Mouse (Mus musculus): ENCODE results near the gene Hoxc8.

Hoxc8 gene

GRCm38 (mm10) chr15:102965003-102965891, 25.2 kb upstream of the Hoxc8 start:
- no peak for DNase-seq

- DNase-seq: no peak
These were observed 24.3 kb upstream of the Hoxc8 start for GRCm38 (mm10) chr15:102965892-102966775.

- DNase-seq: no peak
These were observed 23.6 kb upstream of the Hoxc8 start, which contains the start of gene Hoxc10 for GRCm38 (mm10) chr15:102966776-102967311. Hoxc10 (plus strand) TSS chr15:102966796.

DNA sequence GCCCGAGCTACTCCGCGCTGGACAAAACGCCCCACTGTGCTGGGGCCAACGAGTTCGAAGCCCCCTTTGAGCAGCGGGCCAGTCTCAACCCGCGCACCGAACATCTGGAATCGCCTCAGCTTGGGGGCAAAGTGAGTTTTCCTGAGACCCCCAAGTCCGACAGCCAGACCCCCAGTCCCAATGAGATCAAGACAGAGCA, 23.2 kb upstream of the Hoxc8 start, which contains the start of gene Hoxc5:
TSS of gene Hoxc5 (plus strand) at position 132 of the 199 bp plus-strand sequence.
- no peak for DNase-seq

DNA sequence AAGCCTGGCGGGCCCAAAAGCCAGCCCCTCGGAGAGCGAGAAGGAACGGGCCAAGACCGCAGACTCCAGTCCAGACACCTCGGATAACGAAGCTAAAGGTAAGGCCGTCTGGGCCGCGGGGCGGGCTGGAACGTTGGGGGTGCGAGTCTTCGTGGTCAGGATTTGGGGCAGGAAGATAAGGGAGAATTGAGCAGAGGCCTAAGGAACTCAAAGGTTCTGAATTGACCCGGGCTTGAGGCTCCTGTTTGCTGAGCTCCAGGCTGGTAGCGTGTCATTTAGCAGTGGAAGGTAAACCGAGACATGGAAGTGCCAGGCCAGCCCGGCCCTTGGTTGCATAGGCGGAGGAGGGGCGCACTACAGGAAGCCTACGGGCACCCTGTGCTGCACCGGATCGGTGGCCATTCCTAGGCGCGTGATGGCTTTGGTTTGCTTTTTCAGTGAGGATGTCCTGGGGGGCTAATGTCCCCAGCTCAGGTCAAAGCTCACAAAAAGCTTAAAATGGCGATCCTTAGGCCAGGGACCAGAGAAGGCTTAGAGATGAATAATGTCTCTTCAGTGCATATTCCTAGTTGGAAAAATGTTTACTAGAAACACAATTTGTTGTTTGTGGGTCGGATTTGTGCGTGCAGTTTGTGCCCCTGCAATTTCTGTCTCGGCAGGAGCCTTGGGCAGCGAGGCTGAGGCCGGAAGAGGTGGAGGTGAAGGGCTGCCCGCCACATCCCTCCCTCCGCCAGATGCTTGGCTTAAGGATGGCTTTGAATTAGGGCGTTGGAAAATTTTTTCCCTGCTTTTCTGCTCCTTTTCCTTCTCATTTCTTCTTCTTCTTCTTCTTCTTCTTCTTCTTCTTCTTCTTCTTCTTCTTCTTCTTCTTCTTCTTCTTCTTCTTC, 22.7 kb upstream of the Hoxc8 start:
- no peak for DNase-seq

GRCm38 (mm10) chr15:102969296-102969695, 21.1 kb upstream of the Hoxc8 start:
- no peak for DNase-seq

- DNase-seq: no peak
These were observed 19.7 kb upstream of the Hoxc8 start for GRCm38 (mm10) chr15:102970740-102971139.

GRCm38 (mm10) chr15:102972254-102972653, 18.2 kb upstream of the Hoxc8 start:
- DNase-seq: no peak

DNA sequence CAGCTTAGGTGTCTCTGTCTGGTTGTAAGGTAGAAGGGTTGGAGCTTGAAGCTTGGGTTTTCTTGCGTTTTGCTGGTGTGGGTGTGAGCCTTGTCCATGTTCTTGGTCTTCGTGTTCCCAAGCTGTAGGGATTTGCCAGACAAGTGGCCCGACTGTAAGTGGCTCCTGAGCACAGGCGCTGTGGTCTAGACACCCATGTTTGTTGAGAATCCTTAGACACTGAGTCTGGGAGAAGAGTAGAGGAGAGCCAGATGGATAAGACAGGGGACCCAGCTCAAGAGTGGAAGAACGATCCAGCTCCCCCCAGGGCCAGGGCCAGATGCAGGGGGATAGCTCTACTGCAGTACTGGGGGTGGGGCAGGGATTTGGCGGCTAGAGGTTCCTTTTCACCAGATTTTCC, 17.7 kb upstream of the Hoxc8 start:
- DNase-seq: no peak

DNA sequence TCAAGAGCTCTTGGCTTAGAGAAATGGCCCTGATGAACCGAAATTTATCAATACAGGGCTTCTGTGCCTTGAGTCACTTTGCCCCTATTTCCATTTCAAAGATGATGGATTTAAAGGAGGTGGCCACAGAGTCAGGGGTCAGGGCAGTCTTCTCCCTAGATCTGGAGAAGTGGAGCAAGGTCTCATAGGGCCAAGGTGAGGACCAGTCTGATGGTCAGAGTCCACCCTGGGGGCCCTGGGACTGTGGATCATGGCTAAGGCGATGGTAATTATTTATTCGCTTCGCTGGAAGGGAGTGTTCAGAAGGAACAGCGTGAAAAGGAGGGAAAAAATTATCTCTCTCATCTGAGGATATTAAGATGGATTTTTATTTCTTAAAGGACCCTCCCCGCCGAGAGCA, 15.4 kb upstream of the Hoxc8 start:
- DNase-seq: no peak

DNA sequence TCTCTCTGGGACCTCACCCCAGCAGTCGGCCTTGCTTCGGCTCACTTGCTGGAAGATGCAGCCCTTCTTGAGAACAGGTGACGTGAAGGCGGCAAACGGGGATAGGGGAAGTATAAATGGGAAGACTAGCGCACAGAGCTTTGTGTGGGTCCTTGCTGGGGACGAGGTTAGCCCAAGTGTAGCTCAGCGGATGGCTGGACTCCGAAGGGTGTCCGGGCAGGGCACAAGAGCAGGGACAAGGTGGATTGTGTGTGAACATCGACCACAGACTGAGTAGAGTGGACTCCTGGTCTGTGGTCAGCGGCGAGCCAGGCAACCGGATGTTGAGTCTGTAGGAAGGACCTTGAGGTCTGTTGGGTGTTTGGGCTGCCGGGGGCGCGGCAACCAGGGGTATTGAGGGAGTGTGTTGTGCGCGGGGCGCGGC, 14.7 kb upstream of the Hoxc8 start:
- no peak for DNase-seq

DNA sequence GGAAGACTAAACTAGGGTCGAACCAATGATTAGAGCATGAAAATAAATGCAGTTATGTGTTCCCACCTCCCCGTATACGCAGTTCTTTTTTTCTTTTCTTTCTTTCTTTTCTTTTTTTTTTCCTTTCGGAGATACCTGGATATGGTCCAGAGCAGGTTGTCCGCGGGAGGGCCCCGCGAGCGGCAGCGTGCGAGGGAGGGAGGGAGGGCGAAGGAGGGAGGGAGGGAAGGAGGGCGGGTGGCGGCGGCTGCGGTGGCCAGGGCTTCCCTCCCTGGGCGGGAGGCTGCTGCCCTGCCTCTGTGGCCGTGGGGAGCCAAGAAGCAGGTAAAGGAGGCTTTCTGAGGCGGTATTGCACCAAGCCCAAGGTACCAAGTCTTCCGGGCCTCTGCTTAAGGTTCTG, 14.2 kb upstream of the Hoxc8 start, which contains the start of gene Hoxc9:
TSS of gene Hoxc9 (plus strand) at position 269 of the 400 bp plus-strand sequence.
- no peak for DNase-seq

- DNase-seq: no peak
These were observed 13.6 kb upstream of the Hoxc8 start for GRCm38 (mm10) chr15:102976631-102977422.

- no peak for DNase-seq
These were observed 12.9 kb upstream of the Hoxc8 start for GRCm38 (mm10) chr15:102977423-102977974.

DNA sequence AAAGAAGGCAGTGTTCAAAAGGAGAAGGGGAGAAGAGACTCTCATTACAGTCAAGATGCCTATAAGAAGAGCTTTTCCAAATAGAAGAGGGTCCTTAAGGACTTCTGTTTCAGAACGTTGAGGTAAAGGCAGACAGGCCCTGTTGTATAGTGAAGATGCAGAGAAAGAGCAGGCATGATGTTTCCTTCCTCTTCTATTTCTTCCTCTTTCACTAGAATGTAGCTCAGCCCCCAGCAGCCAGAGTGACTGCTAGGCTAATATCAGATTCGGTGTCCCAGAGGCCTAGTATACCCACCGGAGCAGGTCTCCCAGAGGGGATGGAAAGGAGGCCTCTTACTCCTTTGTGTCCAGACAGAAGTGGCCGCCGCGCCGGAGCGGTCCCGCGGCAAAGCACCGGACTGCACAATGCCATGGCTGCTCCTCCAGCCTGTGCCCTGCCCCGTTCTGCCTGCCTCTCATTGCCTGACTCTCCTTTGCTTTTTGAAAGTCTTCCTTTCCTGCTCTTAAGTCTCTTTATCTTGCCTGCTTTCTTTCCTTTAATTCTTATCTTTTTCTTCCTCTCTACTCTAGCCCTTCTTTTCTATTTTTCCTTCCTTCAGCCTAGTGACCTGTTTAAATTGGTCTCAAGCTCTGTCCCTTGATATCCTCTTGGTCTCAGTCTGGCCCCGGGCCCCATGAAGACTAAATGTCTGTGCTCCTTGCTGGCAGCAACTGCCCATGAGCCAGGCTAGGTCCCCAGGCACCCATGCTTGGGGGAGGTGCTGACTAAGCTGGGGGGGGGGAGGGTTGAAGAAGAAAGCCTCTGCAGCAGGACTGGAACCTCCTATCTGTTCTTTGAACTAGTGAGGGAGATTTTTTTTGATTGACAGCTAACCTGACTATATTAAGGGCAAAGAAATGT, 11.5 kb upstream of the Hoxc8 start:
- DNase-seq: no peak

DNA sequence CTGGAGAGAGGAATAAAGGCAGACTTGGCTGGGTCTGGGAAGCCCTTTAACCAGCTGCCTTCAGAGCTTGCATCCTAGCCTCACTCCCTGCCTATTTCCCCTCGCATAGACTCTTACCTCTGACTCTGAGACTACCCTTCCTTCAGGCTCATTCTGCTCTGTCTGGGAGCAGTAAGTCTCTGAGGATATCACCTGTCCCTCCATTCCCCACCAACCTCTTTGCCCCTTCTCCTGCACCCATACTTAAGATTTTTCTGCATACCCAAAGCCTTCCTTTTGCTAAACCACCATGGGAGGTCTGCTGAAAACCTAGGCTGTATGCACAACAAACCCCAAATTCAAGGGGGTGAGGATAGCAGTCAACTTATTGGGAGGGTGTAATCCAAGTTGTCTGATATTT, 10.5 kb upstream of the Hoxc8 start:
- no peak for DNase-seq

GRCm38 (mm10) chr15:102980352-102980751, 10.1 kb upstream of the Hoxc8 start:
- no peak for DNase-seq

GRCm38 (mm10) chr15:102980912-102981311, 9.5 kb upstream of the Hoxc8 start:
- no peak for DNase-seq

- DNase-seq: no peak
These were observed 8.8 kb upstream of the Hoxc8 start for GRCm38 (mm10) chr15:102981379-102982288.

All from cerebellum, adult 9-11 months (tissue).